Mouse (Mus musculus) lung, adult 2 months (tissue): Measurements from ENCODE around the gene Gemin7.

Experiments used
- CTCF ChIP-seq: fragments of 200-500 bp; IDR thresholded peaks from 2 replicates; pipeline ENCODE4 v1.5.1; 2011; ENCODE audit warnings: mild to moderate bottlenecking, low read length, control low read depth; ENCODE audit not compliant: insufficient read depth
- POLR2A ChIP-seq: fragments of 200-500 bp; IDR thresholded peaks from 2 replicates; pipeline ENCODE4 v1.6.1; 2011; ENCODE audit warnings: low read depth, mild to moderate bottlenecking, control low read depth, low read length, borderline replicate concordance; ENCODE audit errors: extremely low read depth

- TF ChIP-seq CTCF (no peak), POLR2A (no peak)
Measured at GRCm38 (mm10) chr7:19532240-19532639, 45.2 kb downstream of the Gemin7 start.
